Mouse (Mus musculus) G1E (cell line): ENCODE data around the gene Atp9a. TPM values are rescaled to one million over a fixed set of nuclear protein-coding genes. Genes with fewer than 3 reads are reported as not detected.

Experiments used
- ATAC-seq: 2 replicates; pipeline ENCODE4 v1.8.0; 2016; ENCODE audit warnings: mild to moderate bottlenecking; ENCODE audit not compliant: insufficient number of reproducible peaks, poor library complexity, low FRiP score, severe bottlenecking; ENCODE audit errors: extremely low read depth
- DNase-seq: peaks from one replicate; pipeline ENCODE4 v3.0.0; 2012; ENCODE audit warnings: low spot score
- H3K27me3 ChIP-seq: 2 replicates; pipeline ENCODE4 v1.6.1; 2012; ENCODE audit warnings: mild to moderate bottlenecking, low read length, inconsistent platforms; ENCODE audit not compliant: insufficient read depth
- H3K36me3 ChIP-seq: replicated peaks from 2 replicates; pipeline ENCODE3; 2012; ENCODE audit warnings: mild to moderate bottlenecking, inconsistent platforms
- H3K4me1 ChIP-seq: 2 replicates; pipeline ENCODE4 v1.6.1; 2012; ENCODE audit warnings: low read depth, low read length, inconsistent platforms, mixed read lengths; ENCODE audit not compliant: insufficient read depth
- H3K4me3 ChIP-seq: 2 replicates; pipeline ENCODE4 v1.5.1; 2012; ENCODE audit warnings: low read depth, mild to moderate bottlenecking, inconsistent platforms, low read length, moderate library complexity, mixed read lengths
- H3K9me3 ChIP-seq: replicated peaks from 2 replicates; pipeline ENCODE4 v1.6.1; 2012; ENCODE audit warnings: inconsistent platforms
- CTCF ChIP-seq: IDR thresholded peaks from 2 replicates; pipeline ENCODE4 v1.5.1; 2012; ENCODE audit warnings: low read depth, low read length, inconsistent platforms, mixed read lengths
- GATA1 ChIP-seq: IDR thresholded peaks from 2 replicates; pipeline ENCODE4 v1.6.1; 2012; ENCODE audit warnings: borderline replicate concordance, low read length, inconsistent platforms, mixed read lengths
- GATA2 ChIP-seq: IDR thresholded peaks from 2 replicates; pipeline ENCODE4 v1.6.1; 2012; ENCODE audit warnings: low read depth, low read length, inconsistent platforms, borderline replicate concordance
- POLR2AphosphoS5 ChIP-seq: IDR thresholded peaks from 2 replicates; pipeline ENCODE4 v1.6.1; 2012; ENCODE audit warnings: low read depth, low read length, inconsistent platforms; ENCODE audit not compliant: insufficient replicate concordance
- TAL1 ChIP-seq: conservative IDR thresholded peaks from 2 replicates; pipeline ENCODE4 v1.6.1; 2012; ENCODE audit warnings: low read depth, low read length, inconsistent platforms, mixed read lengths
- polyA plus RNA-seq: library from polyadenylated mRNA; stranded (reverse); fragments of >175 nt; gene quantifications from 2 replicates; pipeline ENCODE4 v1.2.3, GENCODE M21; 2012
- total RNA-seq, 2 experiments: library from RNA; stranded (forward) in 1 of 2; stranded (reverse) in 1 of 2; fragments of 200-1000 nt in 1 of 2; fragments of >200 nt in 1 of 2; fragmentation: Nextera tagmentation in 1 of 2; gene quantifications; 2 replicates each; pipeline ENCODE4 v1.2.3; 2014 to 2017

Gene Atp9a
- total RNA-seq (2014; fragmentation: Nextera tagmentation) = not detected in 2 replicates
- not detected in 2 replicates for total RNA-seq (2017)
- not detected in 2 replicates for polyA plus RNA-seq

DNA sequence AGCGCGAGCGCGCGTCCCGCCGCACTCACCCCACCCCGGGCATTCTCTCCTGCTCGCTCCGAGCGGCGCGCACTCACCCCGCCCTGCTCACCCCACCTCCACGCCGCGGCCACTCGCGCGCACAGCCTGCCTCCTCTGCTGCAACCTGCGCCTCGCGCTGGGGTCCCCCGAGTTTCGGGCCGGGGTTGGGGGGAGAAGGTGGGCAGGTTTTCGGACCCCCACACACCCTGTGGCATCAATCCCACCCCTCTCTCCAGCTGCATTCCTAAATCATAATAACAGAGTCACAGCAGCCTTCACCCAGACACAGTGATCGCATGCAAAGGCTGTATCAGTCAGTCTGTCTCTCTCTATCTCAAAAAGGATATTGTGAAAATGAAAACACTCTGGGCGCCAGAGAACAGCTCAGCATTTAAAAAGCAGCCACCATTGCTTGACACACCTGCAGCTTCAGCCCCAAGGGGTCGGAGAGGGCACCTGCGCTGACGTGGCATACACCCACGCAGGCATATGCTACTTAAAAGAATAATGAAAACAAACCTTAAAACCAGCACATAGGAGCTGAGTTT is at the start of gene Atp9a:
Gene Atp9a (minus strand): TSS at position 351 of the 569 bp plus-strand sequence.
- no peak for ATAC-seq
- H3K4me3 ChIP-seq = no peak within 1 kb of the TSS; the same call in 1 of the 2 replicates

DNA sequence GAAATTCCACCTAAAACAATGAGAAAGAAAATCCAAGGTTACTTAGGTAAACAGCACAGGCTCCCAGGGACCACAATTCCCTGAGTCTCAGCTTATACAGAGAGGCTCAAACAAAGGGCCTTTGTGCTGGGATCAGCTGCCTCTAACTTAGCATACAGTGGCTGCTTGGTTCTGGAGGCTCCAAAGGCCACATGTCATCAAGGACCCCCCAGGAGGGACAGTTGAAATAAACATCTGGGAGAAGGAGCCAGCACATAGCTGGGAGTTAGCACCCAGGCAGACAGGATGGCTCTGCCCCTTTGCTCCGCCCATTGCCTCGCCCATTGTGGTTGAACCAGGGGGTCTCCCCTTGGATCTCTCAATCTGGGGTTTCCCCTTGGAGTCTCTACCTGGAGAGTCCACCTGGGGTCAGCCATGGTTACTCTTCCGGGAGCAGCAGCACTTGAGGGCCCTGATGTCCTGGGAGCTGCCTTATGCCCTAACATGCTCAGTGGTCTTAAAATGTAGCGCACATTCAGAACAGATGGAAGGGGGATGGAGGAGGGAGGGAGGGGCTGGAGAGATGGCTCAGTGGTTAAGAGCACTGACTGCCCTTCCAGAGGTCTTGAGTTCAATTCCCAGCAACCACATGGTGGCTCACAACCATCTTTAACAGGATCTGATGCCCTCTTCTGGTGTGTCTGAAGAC is 49.0 kb upstream of the Atp9a start:
- H3K4me3 ChIP-seq = no peak overlapping the region
- H3K4me1 ChIP-seq = no peaks in the 10 kb centered on the region
- peaks cover 70% of the 10 kb centered on the region for H3K9me3 ChIP-seq
- DNase-seq (no peak), ATAC-seq (no peak)
- no peaks in the 10 kb centered on the region for H3K36me3 ChIP-seq
- no peaks in the 10 kb centered on the region for H3K27me3 ChIP-seq
- no peak for TF ChIP-seq POLR2AphosphoS5
- TF ChIP-seq TAL1 = no peak
- no peak for TF ChIP-seq GATA1
- TF ChIP-seq CTCF = no peak
- TF ChIP-seq GATA2 = no peak

More for the DNA sequence above, at the start of gene Atp9a:
- H3K9me3 ChIP-seq = peaks cover 84% of the 10 kb centered on the region
- H3K4me1 ChIP-seq = no peaks in the 10 kb centered on the region
- H3K27me3 ChIP-seq = no peaks in the 10 kb centered on the region
- TF ChIP-seq GATA2 (no peak), POLR2AphosphoS5 (no peak), CTCF (no peak), GATA1 (no peak), TAL1 (no peak)
- H3K36me3 ChIP-seq = no peaks in the 10 kb centered on the region
- DNase-seq = no peak

DNA sequence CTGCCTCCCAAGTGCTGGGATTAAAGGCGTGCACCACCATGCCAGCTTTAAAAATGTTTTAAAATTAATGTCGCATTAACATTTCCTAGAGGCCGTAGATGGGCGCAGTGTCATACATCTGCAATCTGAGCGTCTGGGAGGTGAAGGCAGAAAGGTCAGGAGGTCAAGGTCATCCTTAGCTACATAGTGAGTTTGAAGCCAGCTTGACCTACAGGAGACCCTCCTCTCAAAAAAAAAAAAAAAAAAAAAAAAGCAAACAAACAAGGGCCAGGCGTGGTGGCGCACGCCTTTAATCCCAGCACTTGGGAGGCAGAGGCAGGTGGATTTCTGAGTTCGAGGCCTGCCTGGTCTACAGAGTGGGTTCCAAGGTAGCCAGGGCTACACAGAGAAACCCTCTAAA is 44.0 kb upstream of the Atp9a start:
- H3K4me3 ChIP-seq = no peak overlapping the region
- no peak for ATAC-seq
- no peaks in the 10 kb centered on the region for H3K27me3 ChIP-seq
- H3K4me1 ChIP-seq = no peaks in the 10 kb centered on the region
- H3K9me3 ChIP-seq = peaks cover 67% of the 10 kb centered on the region
- no peaks in the 10 kb centered on the region for H3K36me3 ChIP-seq
- no peak for TF ChIP-seq GATA1
- TF ChIP-seq CTCF = no peak
- TF ChIP-seq GATA2 = no peak
- TF ChIP-seq POLR2AphosphoS5 = no peak
- no peak for TF ChIP-seq TAL1
- no peak for DNase-seq

DNA sequence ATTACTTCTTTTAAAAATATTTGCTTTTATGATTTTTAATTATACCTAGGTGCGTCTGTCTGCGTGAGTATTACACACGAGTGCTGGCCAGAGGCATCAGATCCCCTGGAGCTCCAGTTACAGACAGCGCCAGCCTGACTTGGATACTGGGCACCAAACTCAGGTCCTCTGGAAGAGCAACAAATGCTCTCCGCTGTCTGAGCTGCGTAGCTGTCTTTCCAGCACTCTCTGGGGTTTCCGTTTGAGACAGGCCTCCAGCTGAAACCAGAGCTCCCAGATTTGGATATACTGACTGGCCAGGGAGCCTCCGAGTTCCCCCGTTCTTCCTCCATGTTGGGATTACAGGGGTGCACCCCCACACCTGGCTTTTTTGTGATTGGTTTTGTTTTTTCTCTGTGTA is 38.4 kb upstream of the Atp9a start:
- H3K9me3 ChIP-seq = peaks cover 63% of the 10 kb centered on the region

DNA sequence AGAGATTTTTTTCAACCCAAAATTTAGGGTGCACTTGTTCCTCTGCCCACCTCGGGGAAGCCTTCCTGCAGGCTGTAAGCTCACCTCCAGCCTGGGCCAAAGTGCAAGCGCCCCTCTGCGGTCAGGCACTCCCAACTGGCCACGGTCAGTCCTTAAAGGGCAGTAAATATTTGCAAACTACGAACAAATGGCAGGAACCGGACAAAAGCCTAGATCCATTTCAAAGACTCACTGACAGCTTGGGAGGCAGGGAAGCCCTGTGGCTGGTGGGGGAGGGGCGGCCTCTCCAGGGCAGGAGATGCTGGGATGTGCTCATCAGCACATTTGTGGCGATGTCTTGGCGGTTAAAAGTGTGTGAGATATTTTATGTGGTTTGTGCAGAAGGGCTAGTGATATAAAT is 37.8 kb upstream of the Atp9a start:
- DNase-seq (no peak), ATAC-seq (no peak)
- Histone ChIP-seq H3K4me3 (no peak overlapping the region), H3K4me1 (no peaks in the 10 kb centered on the region), H3K36me3 (no peaks in the 10 kb centered on the region), H3K27me3 (no peaks in the 10 kb centered on the region), H3K9me3 (peaks cover 62% of the 10 kb centered on the region)
- no peak for TF ChIP-seq CTCF
- no peak for TF ChIP-seq GATA2
- no peak for TF ChIP-seq POLR2AphosphoS5
- TF ChIP-seq TAL1 = no peak
- TF ChIP-seq GATA1 = no peak

More for the DNA sequence above, 38.4 kb upstream of the Atp9a start:
- ATAC-seq (no peak), DNase-seq (no peak)
- no peak overlapping the region for H3K4me3 ChIP-seq
- no peak for TF ChIP-seq CTCF
- no peak for TF ChIP-seq POLR2AphosphoS5
- no peak for TF ChIP-seq GATA1
- no peak for TF ChIP-seq GATA2
- no peak for TF ChIP-seq TAL1
- H3K4me1 ChIP-seq = no peaks in the 10 kb centered on the region
- H3K27me3 ChIP-seq = no peaks in the 10 kb centered on the region
- H3K36me3 ChIP-seq = no peaks in the 10 kb centered on the region

DNA sequence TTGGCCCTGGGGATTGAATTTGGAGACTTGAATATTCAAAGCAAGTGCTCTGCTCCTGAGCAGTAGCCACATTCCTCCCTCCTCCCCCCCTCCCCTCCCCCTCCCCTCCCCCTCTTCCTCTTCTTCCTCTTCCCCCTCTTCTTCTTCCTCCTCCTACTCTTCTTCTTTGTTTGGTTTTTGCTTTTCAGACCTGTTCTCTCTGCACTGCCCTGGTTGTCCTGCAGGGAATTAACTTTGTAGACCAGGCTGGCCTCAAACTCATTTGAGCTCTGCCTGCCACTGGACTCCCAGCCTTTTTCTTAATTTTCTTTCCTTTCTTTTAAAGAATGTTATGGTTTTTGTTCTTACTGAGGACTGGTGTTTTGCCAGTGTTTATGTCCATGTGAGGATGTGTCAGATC is 35.3 kb upstream of the Atp9a start:
- Histone ChIP-seq H3K9me3 (peaks cover 64% of the 10 kb centered on the region), H3K36me3 (no peaks in the 10 kb centered on the region), H3K27me3 (no peaks in the 10 kb centered on the region), H3K4me3 (no peak overlapping the region), H3K4me1 (no peaks in the 10 kb centered on the region)
- TF ChIP-seq GATA2 (no peak), GATA1 (no peak), TAL1 (no peak), CTCF (no peak), POLR2AphosphoS5 (no peak)
- ATAC-seq (no peak), DNase-seq (no peak)
